ENCODE assay signal across 15 mouse cellular contexts in the genomic region with DNA sequence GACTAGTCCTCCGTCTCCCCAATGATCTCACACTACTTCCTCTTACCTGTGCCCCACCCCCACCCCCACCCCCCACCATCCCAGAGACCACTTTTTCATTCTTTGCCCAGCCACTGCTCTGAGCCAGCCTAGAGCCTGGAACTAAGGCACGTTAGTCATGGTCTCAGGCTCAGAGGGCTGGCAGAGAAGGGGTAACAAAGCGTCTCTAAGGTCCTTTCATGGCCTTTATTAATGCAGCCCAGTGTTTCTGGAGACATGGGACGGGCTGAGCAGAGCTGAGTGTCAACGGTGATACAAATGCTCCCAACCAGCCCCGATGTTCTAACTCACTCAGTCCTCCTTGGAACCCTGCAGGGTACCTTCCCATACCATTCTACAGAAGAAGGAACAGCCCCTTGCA. TPM values are rescaled to one million over a fixed set of nuclear protein-coding genes. Genes with fewer than 3 reads are reported as not detected.
A peak's percentile ranks its signal among the peaks of the same experiment; 100 is the strongest.
DNase-seq lines count a peak whose midpoint lies in the region; ATAC-seq and TF ChIP-seq lines count a peak whose summit lies in the region.
"Had no signal": no experiment of that assay in that cellular context is flagged by ENCODE, and none has a peak within 500 bp of the region (broad histone marks: within the 10 kb centered on the region; RNA-seq: fewer than 3 reads in every experiment).

No protein-coding gene starts in this region.

- peak; percentile 56; the same call in 1 of the 2 replicates for ATAC-seq in embryonic facial prominence, embryonic 11.5 days (replicated peaks; ENCODE audit: insufficient number of reproducible peaks, low FRiP score, low TSS enrichment, low read depth)
- peak; percentile 55; the same call in 1 of the 2 replicates for ATAC-seq in hindbrain, embryonic 14.5 days (ENCODE audit: low FRiP score)
- ATAC-seq in midbrain, embryonic 13.5 days, result peak; percentile 72
- ATAC-seq in megakaryocyte progenitor cell, adult 5-6 weeks (replicated peaks; ENCODE audit: poor library complexity), result no peak
- ATAC-seq: lung, postnatal 0 days had no signal

- no peak for TF ChIP-seq CTCF in brain, embryonic 14.5 days (IDR thresholded peaks at IDR 0.05; ENCODE audit: borderline replicate concordance, extremely low read depth, insufficient read depth, insufficient read length)

- H3K36me3 ChIP-seq in embryonic facial prominence, embryonic 11.5 days (replicated peaks; ENCODE audit: control insufficient read depth, insufficient read depth, low read depth, low read length), result no peaks in the 10 kb centered on the region
- H3K36me3 ChIP-seq in hindbrain, embryonic 14.5 days (replicated peaks; ENCODE audit: control insufficient read depth, insufficient read depth), result no peaks in the 10 kb centered on the region
- H3K36me3 ChIP-seq in midbrain, embryonic 13.5 days, result no peaks in the 10 kb centered on the region
- H3K36me3 ChIP-seq: limb, embryonic 13.5 days; liver, embryonic 15.5 days had no signal

- H3K4me1 ChIP-seq in embryonic facial prominence, embryonic 11.5 days (ENCODE audit: control insufficient read depth, insufficient read depth, low read length), result peaks cover 4% of the 10 kb centered on the region; the same call in 1 of the 2 replicates
- H3K4me1 ChIP-seq in hindbrain, embryonic 14.5 days (replicated peaks; ENCODE audit: control insufficient read depth, insufficient read depth, low read length), result peaks cover 12% of the 10 kb centered on the region
- peaks cover 33% of the 10 kb centered on the region for H3K4me1 ChIP-seq in midbrain, embryonic 13.5 days (replicated peaks)

- H3K9ac ChIP-seq in embryonic facial prominence, embryonic 11.5 days (replicated peaks; ENCODE audit: low read length), result no peak overlapping the region
- no peak overlapping the region for H3K9ac ChIP-seq in hindbrain, embryonic 14.5 days
- no peak overlapping the region for H3K9ac ChIP-seq in midbrain, embryonic 13.5 days (replicated peaks)
- H3K9ac ChIP-seq: limb, embryonic 13.5 days; liver, embryonic 15.5 days had no signal

- peak; percentile 61 for DNase-seq in brain, embryonic 14.5 days (ENCODE audit: low read depth)
- DNase-seq in embryonic facial prominence, embryonic 11.5 days (ENCODE audit: low spot score), result no peak
- DNase-seq in hindbrain, embryonic 14.5 days (ENCODE audit: low spot score), result peak; percentile 45
- no peak for DNase-seq in thymus, postnatal 36 days
- DNase-seq in adrenal gland, postnatal 14 days, result no peak
- DNase-seq: adrenal gland, postnatal 36 days; cerebellum, adult 9-11 months; gastrocnemius, postnatal 14 days; layer of hippocampus, adult 9-11 months; thymus, postnatal 4 days had no signal

- 29% methylated on average over 6 of the region's 6 CpGs for WGBS in embryonic facial prominence, embryonic 11.5 days
- 13% methylated on average over 6 of the region's 6 CpGs for WGBS in hindbrain, embryonic 14.5 days
- 23% methylated on average over 6 of the region's 6 CpGs for WGBS in midbrain, embryonic 13.5 days

- no peak overlapping the region for H3K4me2 ChIP-seq in embryonic facial prominence, embryonic 11.5 days (ENCODE audit: low read depth, low read length)
- no peak overlapping the region for H3K4me2 ChIP-seq in hindbrain, embryonic 14.5 days (replicated peaks)
- no peak overlapping the region for H3K4me2 ChIP-seq in midbrain, embryonic 13.5 days (replicated peaks)
- H3K4me2 ChIP-seq: limb, embryonic 13.5 days; liver, embryonic 15.5 days had no signal

- 0 out of 2 replicates have a peak overlapping the region, but pooled peaks have one; percentile 25 for H3K27ac ChIP-seq in embryonic facial prominence, embryonic 11.5 days (replicated peaks; ENCODE audit: low read depth, low read length)
- H3K27ac ChIP-seq in hindbrain, embryonic 14.5 days, result no peak overlapping the region
- H3K27ac ChIP-seq in midbrain, embryonic 13.5 days, result peak overlapping the region; percentile 44; the same call in 1 of the 2 replicates
- H3K27ac ChIP-seq: limb, embryonic 13.5 days; liver, embryonic 15.5 days had no signal

- peaks cover 16% of the 10 kb centered on the region for H3K27me3 ChIP-seq in embryonic facial prominence, embryonic 11.5 days (ENCODE audit: control insufficient read depth, insufficient read depth, low read length)
- H3K27me3 ChIP-seq in hindbrain, embryonic 14.5 days (ENCODE audit: control insufficient read depth, insufficient read depth, low read length), result no peaks in the 10 kb centered on the region
- peaks cover 16% of the 10 kb centered on the region; the same call in 1 of the 2 replicates for H3K27me3 ChIP-seq in midbrain, embryonic 13.5 days

- H3K9me3 ChIP-seq in embryonic facial prominence, embryonic 11.5 days (replicated peaks; ENCODE audit: control insufficient read depth, low read length), result no peaks in the 10 kb centered on the region
- H3K9me3 ChIP-seq in hindbrain, embryonic 14.5 days (ENCODE audit: control insufficient read depth, low read length), result no peaks in the 10 kb centered on the region
- H3K9me3 ChIP-seq in midbrain, embryonic 13.5 days, result no peaks in the 10 kb centered on the region
- H3K9me3 ChIP-seq: limb, embryonic 13.5 days; liver, embryonic 15.5 days had no signal

- no peak overlapping the region for H3K4me3 ChIP-seq in embryonic facial prominence, embryonic 11.5 days (ENCODE audit: low read depth, low read length)
- H3K4me3 ChIP-seq in hindbrain, embryonic 14.5 days (replicated peaks; ENCODE audit: low read length), result no peak overlapping the region
- no peak overlapping the region for H3K4me3 ChIP-seq in midbrain, embryonic 13.5 days (replicated peaks)
- H3K4me3 ChIP-seq: limb, embryonic 13.5 days; liver, embryonic 15.5 days had no signal

- TF ChIP-seq POLR2A in brain, embryonic 14.5 days (IDR thresholded peaks at IDR 0.05; ENCODE audit: borderline replicate concordance, extremely low read depth, insufficient read depth, insufficient read length, poor library complexity, severe bottlenecking), result no peak

RNA-seq across cellular contexts. Expression of gene Eya2, which starts 30.2 kb away (rescaled TPM):
- 6.1 and 12.3 TPM in 2 replicates for polyA plus RNA-seq in brain, embryonic 14.5 days (2012; rRNA removed)
- 27.2 and 32.0 TPM in 2 replicates for polyA plus RNA-seq in embryonic facial prominence, embryonic 11.5 days (2014; fragmentation: Nextera tagmentation; extraction: Ambion mirVana)
- polyA plus RNA-seq in hindbrain, embryonic 14.5 days (2014; fragmentation: Nextera tagmentation; extraction: Ambion mirVana), result 7.9 and 10.0 TPM in 2 replicates
- polyA plus RNA-seq in midbrain, embryonic 13.5 days (2015; fragmentation: Nextera tagmentation; extraction: Ambion mirVana), result 4.4 TPM in 2 replicates
- 1.7 TPM in 2 replicates for total RNA-seq in megakaryocyte progenitor cell, adult 5-6 weeks (2015)
- total RNA-seq in megakaryocyte progenitor cell, adult 5-6 weeks (2017), result 0.33 and 1.8 TPM in 2 replicates
- total RNA-seq in adrenal gland, postnatal 14 days (2021), result 3.2 and 5.3 TPM in 2 replicates
- polyA plus RNA-seq: liver, embryonic 15.5 days had no signal

Comparison
In these comparisons a context has a peak if more than half of its experiments do, and no peak if none do; other contexts are left out.
1. DNase-seq: peak in brain, embryonic 14.5 days (single experiment) and hindbrain, embryonic 14.5 days (single experiment); none in embryonic facial prominence, embryonic 11.5 days (single experiment), thymus, postnatal 36 days (0 of 2) and adrenal gland, postnatal 14 days (single experiment).